In genomic region chr13:75710152-75710551, GRCm38 (mm10) we compare ENCODE assay signal across 9 mouse cellular contexts. TPM values are rescaled to one million over a fixed set of nuclear protein-coding genes. Genes with fewer than 3 reads are reported as not detected.
DNase-seq lines count a peak whose midpoint lies in the region; ATAC-seq and TF ChIP-seq lines count a peak whose summit lies in the region.
"Had no signal": no experiment of that assay in that cellular context is flagged by ENCODE, and none has a peak within 500 bp of the region (broad histone marks: within the 10 kb centered on the region; RNA-seq: fewer than 3 reads in every experiment).

No protein-coding gene starts in this region.

- no peak for TF ChIP-seq CTCF in heart, adult 2 months (IDR thresholded peaks at IDR 0.05)

- 71% methylated on average over 6 of the region's 6 CpGs for WGBS in heart, embryonic 12.5 days
- WGBS in heart, adult 2 months = 79% methylated on average over 6 of the region's 6 CpGs
- WGBS in midbrain, embryonic 10.5 days = 79% methylated on average over 6 of the region's 6 CpGs
- WGBS in midbrain, embryonic 14.5 days = 72% methylated on average over 6 of the region's 6 CpGs
- 70% methylated on average over 6 of the region's 6 CpGs for WGBS in limb, embryonic 13.5 days
- 70% methylated on average over 6 of the region's 6 CpGs for WGBS in stomach, embryonic 15.5 days
- 67% methylated on average over 6 of the region's 6 CpGs for WGBS in kidney, embryonic 14.5 days

- no peak overlapping the region for H3K4me2 ChIP-seq in heart, embryonic 12.5 days
- no peak overlapping the region for H3K4me2 ChIP-seq in midbrain, embryonic 14.5 days (ENCODE audit: low read length)
- peak overlapping the region; percentile 66 for H3K4me2 ChIP-seq in limb, embryonic 13.5 days (replicated peaks)
- peak overlapping the region; percentile 76 for H3K4me2 ChIP-seq in stomach, embryonic 15.5 days
- H3K4me2 ChIP-seq in kidney, embryonic 14.5 days (replicated peaks; ENCODE audit: low read depth, low read length) = no peak overlapping the region

- no peak for DNase-seq in heart, adult 2 months
- DNase-seq in midbrain, embryonic 10.5 days (ENCODE audit: low spot score) = no peak
- no peak for DNase-seq in midbrain, embryonic 14.5 days
- DNase-seq in gastrocnemius, postnatal 4 days (ENCODE audit: low spot score in 2 of 2) = no peak

- no peak for ATAC-seq in heart, embryonic 12.5 days (ENCODE audit: insufficient number of reproducible peaks, low FRiP score)
- no peak for ATAC-seq in midbrain, embryonic 14.5 days (ENCODE audit: low FRiP score, low TSS enrichment)
- no peak for ATAC-seq in limb, embryonic 13.5 days (ENCODE audit: low FRiP score, low read depth)
- no peak for ATAC-seq in stomach, embryonic 15.5 days (ENCODE audit: insufficient read depth, low FRiP score, low read depth)
- no peak for ATAC-seq in kidney, embryonic 14.5 days (ENCODE audit: low FRiP score, low TSS enrichment)

- H3K9me3 ChIP-seq in heart, embryonic 12.5 days (replicated peaks) = no peaks in the 10 kb centered on the region
- no peaks in the 10 kb centered on the region for H3K9me3 ChIP-seq in midbrain, embryonic 10.5 days (replicated peaks)
- H3K9me3 ChIP-seq in midbrain, embryonic 14.5 days (ENCODE audit: control insufficient read depth, low read length) = no peaks in the 10 kb centered on the region
- no peaks in the 10 kb centered on the region for H3K9me3 ChIP-seq in limb, embryonic 13.5 days
- no peaks in the 10 kb centered on the region for H3K9me3 ChIP-seq in stomach, embryonic 15.5 days
- no peaks in the 10 kb centered on the region for H3K9me3 ChIP-seq in kidney, embryonic 14.5 days (ENCODE audit: control insufficient read depth, low read length)
- H3K9me3 ChIP-seq: kidney, embryonic 15.5 days had no signal

- no peaks in the 10 kb centered on the region for H3K79me2 ChIP-seq in heart, adult 2 months (replicated peaks; ENCODE audit: control insufficient read depth, insufficient read depth, low read length)

- no peaks in the 10 kb centered on the region for H3K36me3 ChIP-seq in heart, embryonic 12.5 days
- peaks cover 5% of the 10 kb centered on the region; the same call in 1 of the 2 replicates for H3K36me3 ChIP-seq in heart, adult 2 months (ENCODE audit: control insufficient read depth, insufficient read depth, low read length)
- H3K36me3 ChIP-seq in midbrain, embryonic 10.5 days = no peaks in the 10 kb centered on the region
- H3K36me3 ChIP-seq in midbrain, embryonic 14.5 days (ENCODE audit: control insufficient read depth, insufficient read depth, low read length) = no peaks in the 10 kb centered on the region
- no peaks in the 10 kb centered on the region for H3K36me3 ChIP-seq in limb, embryonic 13.5 days
- H3K36me3 ChIP-seq in stomach, embryonic 15.5 days = no peaks in the 10 kb centered on the region
- H3K36me3 ChIP-seq in kidney, embryonic 14.5 days (ENCODE audit: control insufficient read depth, insufficient read depth, low read length) = no peaks in the 10 kb centered on the region
- H3K36me3 ChIP-seq: kidney, embryonic 15.5 days had no signal

- H3K27me3 ChIP-seq in heart, embryonic 12.5 days (replicated peaks) = no peaks in the 10 kb centered on the region
- H3K27me3 ChIP-seq in heart, adult 2 months (ENCODE audit: control insufficient read depth, insufficient read depth, low read length) = no peaks in the 10 kb centered on the region
- H3K27me3 ChIP-seq in midbrain, embryonic 10.5 days (ENCODE audit: low read depth, poor library complexity, severe bottlenecking) = peaks cover 16% of the 10 kb centered on the region
- peaks cover 7% of the 10 kb centered on the region; the same call in 1 of the 2 replicates for H3K27me3 ChIP-seq in midbrain, embryonic 14.5 days (ENCODE audit: control insufficient read depth, insufficient read depth, low read length)
- peaks cover 7% of the 10 kb centered on the region; the same call in 1 of the 2 replicates for H3K27me3 ChIP-seq in limb, embryonic 13.5 days
- H3K27me3 ChIP-seq in stomach, embryonic 15.5 days (replicated peaks) = no peaks in the 10 kb centered on the region
- no peaks in the 10 kb centered on the region for H3K27me3 ChIP-seq in kidney, embryonic 14.5 days (ENCODE audit: control insufficient read depth, insufficient read depth, low read length)

- no peak overlapping the region for H3K27ac ChIP-seq in heart, embryonic 12.5 days (ENCODE audit: poor library complexity, severe bottlenecking)
- H3K27ac ChIP-seq in heart, adult 2 months = no peak overlapping the region
- no peak overlapping the region for H3K27ac ChIP-seq in midbrain, embryonic 10.5 days (replicated peaks)
- H3K27ac ChIP-seq in midbrain, embryonic 14.5 days (replicated peaks; ENCODE audit: low read depth, low read length) = no peak overlapping the region
- no peak overlapping the region for H3K27ac ChIP-seq in limb, embryonic 13.5 days
- H3K27ac ChIP-seq in stomach, embryonic 15.5 days = no peak overlapping the region
- H3K27ac ChIP-seq in kidney, embryonic 14.5 days (ENCODE audit: low read depth, low read length) = no peak overlapping the region
- H3K27ac ChIP-seq: kidney, embryonic 15.5 days had no signal

- no peak for TF ChIP-seq POLR2A in heart, adult 2 months (IDR thresholded peaks at IDR 0.05; ENCODE audit: insufficient read depth, low read depth, low read length)

- peaks cover 10% of the 10 kb centered on the region for H3K4me1 ChIP-seq in heart, embryonic 12.5 days (replicated peaks)
- H3K4me1 ChIP-seq in heart, adult 2 months (ENCODE audit: control insufficient read depth, insufficient read depth, low read length) = peaks cover 2% of the 10 kb centered on the region; the same call in 1 of the 2 replicates
- H3K4me1 ChIP-seq in midbrain, embryonic 10.5 days = peaks cover 23% of the 10 kb centered on the region
- H3K4me1 ChIP-seq in midbrain, embryonic 14.5 days (ENCODE audit: control insufficient read depth, insufficient read depth, low read length) = peaks cover 6% of the 10 kb centered on the region; the same call in 1 of the 2 replicates
- H3K4me1 ChIP-seq in limb, embryonic 13.5 days = peaks cover 24% of the 10 kb centered on the region
- no peaks in the 10 kb centered on the region for H3K4me1 ChIP-seq in stomach, embryonic 15.5 days
- H3K4me1 ChIP-seq in kidney, embryonic 14.5 days (ENCODE audit: control insufficient read depth, insufficient read depth, low read length) = peaks cover 2% of the 10 kb centered on the region; the same call in 1 of the 2 replicates

- intact Hi-C loops in heart, adult 2 months (cut with DNase I) = no loop called here

- no peak for TF ChIP-seq EP300 in heart, adult 2 months (IDR thresholded peaks at IDR 0.05; ENCODE audit: insufficient read depth, low read depth, low read length)

- peak overlapping the region; percentile 81; the same call in 1 of the 2 replicates for H3K4me3 ChIP-seq in heart, embryonic 12.5 days
- H3K4me3 ChIP-seq in heart, adult 2 months = no peak overlapping the region
- peak overlapping the region; percentile 85; the same call in 1 of the 2 replicates for H3K4me3 ChIP-seq in midbrain, embryonic 10.5 days
- no peak overlapping the region for H3K4me3 ChIP-seq in midbrain, embryonic 14.5 days (replicated peaks; ENCODE audit: low read depth, low read length)
- H3K4me3 ChIP-seq in limb, embryonic 13.5 days = peak overlapping the region; percentile 72; the same call in 1 of the 2 replicates
- no peak overlapping the region for H3K4me3 ChIP-seq in stomach, embryonic 15.5 days (replicated peaks)
- no peak overlapping the region for H3K4me3 ChIP-seq in kidney, embryonic 14.5 days (ENCODE audit: low read length)
- H3K4me3 ChIP-seq: kidney, embryonic 15.5 days had no signal

- H3K9ac ChIP-seq in heart, embryonic 12.5 days = no peak overlapping the region
- no peak overlapping the region for H3K9ac ChIP-seq in heart, adult 2 months (ENCODE audit: low read depth, low read length)
- no peak overlapping the region for H3K9ac ChIP-seq in midbrain, embryonic 14.5 days (replicated peaks; ENCODE audit: low read length)
- no peak overlapping the region for H3K9ac ChIP-seq in limb, embryonic 13.5 days
- no peak overlapping the region for H3K9ac ChIP-seq in stomach, embryonic 15.5 days
- H3K9ac ChIP-seq in kidney, embryonic 14.5 days (ENCODE audit: low read depth, low read length) = no peak overlapping the region
- H3K9ac ChIP-seq: kidney, embryonic 15.5 days had no signal

RNA-seq across cellular contexts. Expression of gene Ell2, which starts 3.6 kb away (rescaled TPM):
- polyA plus RNA-seq in heart, embryonic 12.5 days (2016; fragmentation: Nextera tagmentation; extraction: Ambion mirVana) = 8.5 and 10.4 TPM in 2 replicates
- total RNA-seq in heart, adult 2 months (2021) = 10 to 100 TPM; 26.0 to 30.0 TPM
- 3.4 and 5.1 TPM in 2 replicates for polyA plus RNA-seq in heart, adult 2 months (2012; rRNA removed)
- 4.6 and 5.7 TPM in 2 replicates for polyA plus RNA-seq in midbrain, embryonic 10.5 days (2016; fragmentation: Nextera tagmentation; extraction: Ambion mirVana)
- 1.1 TPM in 2 replicates for polyA plus RNA-seq in midbrain, embryonic 14.5 days (2014; fragmentation: Nextera tagmentation; extraction: Ambion mirVana)
- 5.9 and 6.7 TPM in 2 replicates for polyA plus RNA-seq in limb, embryonic 13.5 days (2015; fragmentation: Nextera tagmentation; extraction: Ambion mirVana)
- 12.2 and 14.9 TPM in 2 replicates for polyA plus RNA-seq in stomach, embryonic 15.5 days (2015; fragmentation: Nextera tagmentation; extraction: Ambion mirVana)
- polyA plus RNA-seq in kidney, embryonic 14.5 days (2014; fragmentation: Nextera tagmentation; extraction: Ambion mirVana) = 2.9 and 3.9 TPM in 2 replicates
- 10 to 100 TPM; 21.2 to 22.8 TPM for total RNA-seq in gastrocnemius, postnatal 4 days (2021)

Comparison
In these comparisons a context has a peak if more than half of its experiments do, and no peak if none do; other contexts are left out.
1. H3K4me3 ChIP-seq: peak in heart, embryonic 12.5 days (single experiment), midbrain, embryonic 10.5 days (single experiment) and limb, embryonic 13.5 days (single experiment); none in heart, adult 2 months (single experiment), midbrain, embryonic 14.5 days (single experiment), stomach, embryonic 15.5 days (single experiment) and kidney, embryonic 14.5 days (single experiment).
2. H3K4me2 ChIP-seq: peak in limb, embryonic 13.5 days (single experiment) and stomach, embryonic 15.5 days (single experiment); none in heart, embryonic 12.5 days (single experiment), midbrain, embryonic 14.5 days (single experiment) and kidney, embryonic 14.5 days (single experiment).